Mouse (Mus musculus): ENCODE measurements around the gene Galnt15. TPM values are rescaled to one million over a fixed set of nuclear protein-coding genes. Genes with fewer than 3 reads are reported as not detected.

Galnt15 gene
- total RNA-seq (2023): not detected

GRCm38 (mm10) chr14:32028681-32029091 is at the start of gene Galnt15:
Gene Galnt15, plus strand, starts transcription at chr14:32028989.

GRCm38 (mm10) chr14:32084761-32085485 is 56.1 kb downstream of the Galnt15 start, which contains the start of gene Oxnad1:
Gene Oxnad1, plus strand, starts transcription at chr14:32085374.

GRCm38 (mm10) chr14:32085486-32086201 is 56.9 kb downstream of the Galnt15 start, which contains the start of gene Dph3:
Gene Dph3, minus strand, starts transcription at chr14:32085729.

Other genes with a start within 250 kb of the Galnt15 start
- gene Ankrd28, start 198.3 kb upstream of the Galnt15 start, total RNA-seq (2023): 10 to 100 TPM; 37.0 to 40.3 TPM
- 10 to 100 TPM; 11.0 to 15.1 TPM for gene Oxnad1, start 56.4 kb downstream of the Galnt15 start, total RNA-seq (2023)
- gene Dph3, start 56.7 kb downstream of the Galnt15 start, total RNA-seq (2023): 10 to 100 TPM; 76.9 to 94.2 TPM
- not detected for gene Msmb, start 113.0 kb downstream of the Galnt15 start, total RNA-seq (2023)
- gene Ncoa4, start 130.9 kb downstream of the Galnt15 start, total RNA-seq (2023): 10 to 100 TPM; 72.3 to 73.2 TPM
- 10 to 100 TPM; 67.2 to 89.6 TPM for gene Timm23, start 172.9 kb downstream of the Galnt15 start, total RNA-seq (2023)
- 10 to 100 TPM; 59.6 to 75.5 TPM for gene Parg, start 173.0 kb downstream of the Galnt15 start, total RNA-seq (2023)